Mouse (Mus musculus) Patski (cell line): ENCODE results near the gene Olfr527. TPM values are rescaled to one million over a fixed set of nuclear protein-coding genes. Genes with fewer than 3 reads are reported as not detected.

Experiments
- ATAC-seq: fragments of 100-300 bp; one replicate; pipeline ENCODE4 v1.8.0; 2021
- CTCF ChIA-PET: fragments of 350-600 bp; sonication (Branson Sonifier 250); formaldehyde crosslinking; loops from one replicate; lab custom pipeline; 2022; ENCODE audit warnings: inconsistent platforms; lab: Charles Lee
- POLR2A ChIA-PET: fragments of 350-600 bp; sonication (Branson Sonifier 250); formaldehyde crosslinking; loops from one replicate; lab custom pipeline; 2022; ENCODE audit warnings: antibody characterized with exemption, inconsistent platforms; lab: Charles Lee
- DNase-seq: peaks from one replicate; pipeline ENCODE4 v3.0.0-alpha.2; 2011; ENCODE audit warnings: low read depth, low spot score
- H3K27me3 ChIP-seq: fragments of 371-371 bp; one replicate; pipeline ENCODE4 v1.5.1; 2021
- CTCF ChIP-seq: fragments of 100-300 bp; IDR thresholded peaks from one replicate; pipeline ENCODE4 v1.5.1; 2021
- in situ Hi-C: fragments of 300-500 bp; cut with MboI; formaldehyde crosslinking; loops from 3 replicates; pipeline ENCODE4 v1.11.1; 2018; ENCODE audit warnings: low pct_unique_long_range_greater_than_20kb, mixed read lengths
- polyA plus RNA-seq: library from polyadenylated mRNA; unstranded; gene quantifications from one replicate; pipeline ENCODE4 v1.2.3, GENCODE M21; 2021

Olfr527 gene
- polyA plus RNA-seq, result not detected

- in situ Hi-C loops, result no loop called here
- DNase-seq (no peak), ATAC-seq (no peak)
- ChIA-PET CTCF (no interaction called here), POLR2A (no interaction called here)
- no peak for TF ChIP-seq CTCF
- H3K27me3 ChIP-seq, result no peaks in the 10 kb centered on the region
Measured at GRCm38 (mm10) chr7:140333717-140334116, at the start of gene Olfr527. TSS of gene Olfr527 (plus strand) at chr7:140334017.

GRCm38 (mm10) chr7:140295746-140296145, 38.1 kb upstream of the Olfr527 start:
- CTCF ChIA-PET, result no interaction called here
- in situ Hi-C loops, result no loop called here
- no peak for TF ChIP-seq CTCF
- POLR2A ChIA-PET, result no interaction called here
- no peak for ATAC-seq
- DNase-seq, result no peak
- H3K27me3 ChIP-seq, result no peaks in the 10 kb centered on the region

- POLR2A ChIA-PET, result no interaction called here
- ATAC-seq (no peak), DNase-seq (no peak)
- CTCF ChIA-PET, result no interaction called here
- no peaks in the 10 kb centered on the region for H3K27me3 ChIP-seq
- TF ChIP-seq CTCF, result no peak
- in situ Hi-C loops, result no loop called here
Measured at GRCm38 (mm10) chr7:140296876-140297275, 36.9 kb upstream of the Olfr527 start.

- no peaks in the 10 kb centered on the region for H3K27me3 ChIP-seq
- TF ChIP-seq CTCF, result no peak
- POLR2A ChIA-PET, result no interaction called here
- no peak for ATAC-seq
- DNase-seq, result no peak
- CTCF ChIA-PET, result no interaction called here
- in situ Hi-C loops, result no loop called here
Measured at GRCm38 (mm10) chr7:140299416-140299815, 34.4 kb upstream of the Olfr527 start.

GRCm38 (mm10) chr7:140319861-140320385, 13.9 kb upstream of the Olfr527 start:
- ChIA-PET POLR2A (no interaction called here), CTCF (no interaction called here)
- no peaks in the 10 kb centered on the region for H3K27me3 ChIP-seq
- in situ Hi-C loops, result loop anchor here (5.0 kb wide), 1 partner anchor 102 kb away; the partner anchor contains the start of gene Olfr532
- TF ChIP-seq CTCF, result no peak
- ATAC-seq (no peak), DNase-seq (no peak)

GRCm38 (mm10) chr7:140320558-140320957, 13.3 kb upstream of the Olfr527 start, which contains the start of gene Olfr525:
TSS of gene Olfr525 (plus strand) at chr7:140320858.
- no peaks in the 10 kb centered on the region for H3K27me3 ChIP-seq
- DNase-seq (no peak), ATAC-seq (no peak)
- in situ Hi-C loops, result loop anchor here (5.0 kb wide), 1 partner anchor 102 kb away; the partner anchor contains the start of gene Olfr532
- TF ChIP-seq CTCF, result no peak
- ChIA-PET POLR2A (no interaction called here), CTCF (no interaction called here)

- POLR2A ChIA-PET, result no interaction called here
- no peak for ATAC-seq
- CTCF ChIA-PET, result no interaction called here
- no peak for DNase-seq
- H3K27me3 ChIP-seq, result no peaks in the 10 kb centered on the region
- no peak for TF ChIP-seq CTCF
- in situ Hi-C loops, result loop anchor here (5.0 kb wide), 1 partner anchor 101 kb away; the partner anchor contains the start of gene Olfr532
Measured at GRCm38 (mm10) chr7:140321135-140321534, 12.7 kb upstream of the Olfr527 start.

GRCm38 (mm10) chr7:140329766-140330304, 4.0 kb upstream of the Olfr527 start:
- DNase-seq, result no peak
- POLR2A ChIA-PET, result no interaction called here

GRCm38 (mm10) chr7:140361571-140361970, 27.8 kb downstream of the Olfr527 start, which contains the start of gene Olfr60:
TSS of gene Olfr60 (minus strand) at chr7:140361671.
- TF ChIP-seq CTCF, result no peak
- DNase-seq, result no peak
- ChIA-PET CTCF (interaction anchor here (1.4 kb wide), 1 partner anchor 15 kb away, joined by 3 read pairs; the partner anchor contains the start of gene Olfr530), POLR2A (no interaction called here)
- in situ Hi-C loops, result no loop called here
- no peak for ATAC-seq
- H3K27me3 ChIP-seq, result peaks cover 3% of the 10 kb centered on the region

More at GRCm38 (mm10) chr7:140329766-140330304, 4.0 kb upstream of the Olfr527 start:
- in situ Hi-C loops, result no loop called here
- TF ChIP-seq CTCF, result no peak
- H3K27me3 ChIP-seq, result no peaks in the 10 kb centered on the region
- no peak for ATAC-seq
- CTCF ChIA-PET, result no interaction called here

- CTCF ChIA-PET, result interaction anchor here (1.3 kb wide), 1 partner anchor 10 kb away, joined by 3 read pairs; no protein-coding TSS in a partner anchor
- ATAC-seq, result no peak
- H3K27me3 ChIP-seq, result no peaks in the 10 kb centered on the region
- TF ChIP-seq CTCF, result no peak
- in situ Hi-C loops, result no loop called here
- DNase-seq, result no peak
- POLR2A ChIA-PET, result no interaction called here
Measured at GRCm38 (mm10) chr7:140374300-140374699, 40.5 kb downstream of the Olfr527 start.

- CTCF ChIA-PET, result interaction anchor here (0.8 kb wide), 1 partner anchor 15 kb away, joined by 3 read pairs; the partner anchor contains the start of gene Olfr60
- no peak for TF ChIP-seq CTCF
Measured at GRCm38 (mm10) chr7:140376231-140376630, 42.4 kb downstream of the Olfr527 start, which contains the start of gene Olfr530. TSS of gene Olfr530 (minus strand) at chr7:140376331.

More at GRCm38 (mm10) chr7:140376231-140376630, 42.4 kb downstream of the Olfr527 start, which contains the start of gene Olfr530:
- DNase-seq (no peak), ATAC-seq (no peak)
- in situ Hi-C loops, result no loop called here
- POLR2A ChIA-PET, result interaction anchor here (0.6 kb wide), 1 partner anchor 40 kb away, joined by 5 read pairs; no protein-coding TSS in a partner anchor
- H3K27me3 ChIP-seq, result no peaks in the 10 kb centered on the region
